Mouse (Mus musculus): Measurements from ENCODE around the gene Myo15b. TPM values are rescaled to one million over a fixed set of nuclear protein-coding genes. Genes with fewer than 3 reads are reported as not detected.

Gene Myo15b
- total and polyA plus RNA-seq, 3 experiments, result 0.05 to 0.29 TPM; not detected in 1

- Histone ChIP-seq H3K4me3 (no peak overlapping the region), H3K79me2 (replicated peaks; ENCODE audit: control insufficient read depth, insufficient read depth, low read length) (no peaks in the 10 kb centered on the region), H3K27ac (no peak overlapping the region), H3K4me1 (ENCODE audit: control insufficient read depth, insufficient read depth, low read length) (peaks cover 2% of the 10 kb centered on the region; the same call in 1 of the 2 replicates), H3K9ac (ENCODE audit: low read depth, low read length) (no peak overlapping the region), H3K27me3 (ENCODE audit: control insufficient read depth, insufficient read depth, low read length) (no peaks in the 10 kb centered on the region), H3K36me3 (ENCODE audit: control insufficient read depth, insufficient read depth, low read length) (no peaks in the 10 kb centered on the region)
- WGBS, result 75% methylated on average over 5 of the region's 5 CpGs
- DNase-seq, result no peak
- intact Hi-C loops (cut with DNase I), result no loop called here
- TF ChIP-seq EP300 (IDR thresholded peaks at IDR 0.05; ENCODE audit: insufficient read depth, low read depth, low read length) (no peak), CTCF (IDR thresholded peaks at IDR 0.05) (no peak)
Observed at GRCm38 (mm10) chr11:115826487-115826886, 31.7 kb upstream of the Myo15b start.

GRCm38 (mm10) chr11:115827624-115828023 is 30.6 kb upstream of the Myo15b start:
- Histone ChIP-seq H3K9ac (ENCODE audit: low read depth, low read length) (no peak overlapping the region), H3K4me3 (no peak overlapping the region), H3K79me2 (replicated peaks; ENCODE audit: control insufficient read depth, insufficient read depth, low read length) (no peaks in the 10 kb centered on the region), H3K27me3 (ENCODE audit: control insufficient read depth, insufficient read depth, low read length) (no peaks in the 10 kb centered on the region), H3K36me3 (ENCODE audit: control insufficient read depth, insufficient read depth, low read length) (no peaks in the 10 kb centered on the region), H3K27ac (no peak overlapping the region), H3K4me1 (ENCODE audit: control insufficient read depth, insufficient read depth, low read length) (peaks cover 2% of the 10 kb centered on the region; the same call in 1 of the 2 replicates)
- 82% methylated on average over 6 of the region's 6 CpGs for WGBS
- no peak for TF ChIP-seq CTCF (IDR thresholded peaks at IDR 0.05)
- no peak for TF ChIP-seq POLR2A (IDR thresholded peaks at IDR 0.05; ENCODE audit: insufficient read depth, low read depth, low read length)
- DNase-seq, result no peak
- intact Hi-C loops (cut with DNase I), result no loop called here

GRCm38 (mm10) chr11:115829036-115829435 is 29.2 kb upstream of the Myo15b start:
- no peak overlapping the region for H3K9ac ChIP-seq (ENCODE audit: low read depth, low read length)
- H3K4me3 ChIP-seq, result no peak overlapping the region
- 76% methylated on average over 4 of the region's 4 CpGs for WGBS
- no peaks in the 10 kb centered on the region for H3K36me3 ChIP-seq (ENCODE audit: control insufficient read depth, insufficient read depth, low read length)
- no peak overlapping the region for H3K27ac ChIP-seq
- TF ChIP-seq EP300 (IDR thresholded peaks at IDR 0.05; ENCODE audit: insufficient read depth, low read depth, low read length) (no peak), POLR2A (IDR thresholded peaks at IDR 0.05; ENCODE audit: insufficient read depth, low read depth, low read length) (no peak), CTCF (IDR thresholded peaks at IDR 0.05) (no peak)
- no peaks in the 10 kb centered on the region for H3K27me3 ChIP-seq (ENCODE audit: control insufficient read depth, insufficient read depth, low read length)
- no peaks in the 10 kb centered on the region for H3K79me2 ChIP-seq (replicated peaks; ENCODE audit: control insufficient read depth, insufficient read depth, low read length)
- intact Hi-C loops (cut with DNase I), result no loop called here
- DNase-seq, result no peak
- H3K4me1 ChIP-seq (ENCODE audit: control insufficient read depth, insufficient read depth, low read length), result no peaks in the 10 kb centered on the region

GRCm38 (mm10) chr11:115830550-115831325 is 27.5 kb upstream of the Myo15b start:
- no peak for DNase-seq
- intact Hi-C loops (cut with DNase I), result no loop called here
- H3K4me3 ChIP-seq, result no peak overlapping the region
- H3K36me3 ChIP-seq (ENCODE audit: control insufficient read depth, insufficient read depth, low read length), result no peaks in the 10 kb centered on the region
- no peak overlapping the region for H3K9ac ChIP-seq (ENCODE audit: low read depth, low read length)
- 56% methylated on average over 25 of the region's 25 CpGs for WGBS
- H3K79me2 ChIP-seq (replicated peaks; ENCODE audit: control insufficient read depth, insufficient read depth, low read length), result no peaks in the 10 kb centered on the region
- no peak overlapping the region for H3K27ac ChIP-seq
- H3K4me1 ChIP-seq (ENCODE audit: control insufficient read depth, insufficient read depth, low read length), result no peaks in the 10 kb centered on the region
- no peaks in the 10 kb centered on the region for H3K27me3 ChIP-seq (ENCODE audit: control insufficient read depth, insufficient read depth, low read length)
- TF ChIP-seq EP300 (IDR thresholded peaks at IDR 0.05; ENCODE audit: insufficient read depth, low read depth, low read length) (no peak), POLR2A (IDR thresholded peaks at IDR 0.05; ENCODE audit: insufficient read depth, low read depth, low read length) (no peak), CTCF (IDR thresholded peaks at IDR 0.05) (no peak)

- 64% methylated on average over 3 of the region's 3 CpGs for WGBS
- no peaks in the 10 kb centered on the region for H3K4me1 ChIP-seq (ENCODE audit: control insufficient read depth, insufficient read depth, low read length)
- H3K27ac ChIP-seq, result no peak overlapping the region
- H3K4me3 ChIP-seq, result no peak overlapping the region
- H3K36me3 ChIP-seq (ENCODE audit: control insufficient read depth, insufficient read depth, low read length), result no peaks in the 10 kb centered on the region
- no peaks in the 10 kb centered on the region for H3K27me3 ChIP-seq (ENCODE audit: control insufficient read depth, insufficient read depth, low read length)
- no peaks in the 10 kb centered on the region for H3K79me2 ChIP-seq (replicated peaks; ENCODE audit: control insufficient read depth, insufficient read depth, low read length)
- TF ChIP-seq CTCF (IDR thresholded peaks at IDR 0.05), result no peak
- no peak for TF ChIP-seq POLR2A (IDR thresholded peaks at IDR 0.05; ENCODE audit: insufficient read depth, low read depth, low read length)
- TF ChIP-seq EP300 (IDR thresholded peaks at IDR 0.05; ENCODE audit: insufficient read depth, low read depth, low read length), result no peak
- intact Hi-C loops (cut with DNase I), result no loop called here
- DNase-seq, result no peak
- no peak overlapping the region for H3K9ac ChIP-seq (ENCODE audit: low read depth, low read length)
Observed at GRCm38 (mm10) chr11:115831518-115831917, 26.7 kb upstream of the Myo15b start.

- Histone ChIP-seq H3K36me3 (ENCODE audit: control insufficient read depth, insufficient read depth, low read length) (no peaks in the 10 kb centered on the region), H3K9ac (ENCODE audit: low read depth, low read length) (no peak overlapping the region), H3K79me2 (replicated peaks; ENCODE audit: control insufficient read depth, insufficient read depth, low read length) (no peaks in the 10 kb centered on the region), H3K4me3 (no peak overlapping the region), H3K27me3 (ENCODE audit: control insufficient read depth, insufficient read depth, low read length) (no peaks in the 10 kb centered on the region), H3K27ac (no peak overlapping the region), H3K4me1 (ENCODE audit: control insufficient read depth, insufficient read depth, low read length) (no peaks in the 10 kb centered on the region)
- no peak for DNase-seq
- 87% methylated on average over 6 of the region's 6 CpGs for WGBS
- TF ChIP-seq CTCF (IDR thresholded peaks at IDR 0.05) (no peak), EP300 (IDR thresholded peaks at IDR 0.05; ENCODE audit: insufficient read depth, low read depth, low read length) (no peak), POLR2A (IDR thresholded peaks at IDR 0.05; ENCODE audit: insufficient read depth, low read depth, low read length) (no peak)
- intact Hi-C loops (cut with DNase I), result no loop called here
Observed at GRCm38 (mm10) chr11:115832064-115832463, 26.1 kb upstream of the Myo15b start.
